Mouse (Mus musculus): ENCODE data around the gene Rbbp6. TPM values are rescaled to one million over a fixed set of nuclear protein-coding genes. Genes with fewer than 3 reads are reported as not detected.

The Rbbp6 gene
- 52.3 TPM for polyA plus RNA-seq (2017; shearing (Covaris generic))

DNA sequence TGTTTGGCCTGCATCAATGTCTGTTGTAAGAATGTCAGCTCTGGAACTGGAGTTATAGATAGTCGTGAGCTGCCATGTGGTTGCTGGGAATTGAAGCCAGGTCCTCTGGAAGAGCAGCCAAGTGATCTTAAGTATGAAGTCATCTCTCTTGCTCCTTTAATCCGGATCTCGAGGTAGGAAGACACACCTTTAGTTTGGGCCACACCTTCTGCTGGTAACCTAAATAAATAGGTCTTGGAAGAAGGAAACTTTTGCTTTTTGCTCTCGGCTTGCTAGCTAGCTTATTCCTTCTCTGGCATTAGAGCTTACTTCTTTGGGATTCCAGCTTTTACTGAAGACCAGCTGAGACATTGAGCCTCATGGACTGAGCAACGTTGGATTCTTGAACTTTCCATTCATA lies at the start of gene Rbbp6:
Gene Rbbp6, plus strand, starts transcription at position 301 of the 400 bp plus-strand sequence.

Other genes with a start within 250 kb of the Rbbp6 start
- gene Tnrc6a, start 158.2 kb downstream of the Rbbp6 start, polyA plus RNA-seq (2017; shearing (Covaris generic)) = 93.5 TPM
- not detected for gene Slc5a11, start 249.1 kb downstream of the Rbbp6 start, polyA plus RNA-seq (2017; shearing (Covaris generic))